Mouse (Mus musculus) hematopoietic stem cell, adult 5-6 weeks (primary cell): Measurements from ENCODE around the gene Mettl6. TPM values are rescaled to one million over a fixed set of nuclear protein-coding genes. Genes with fewer than 3 reads are reported as not detected.
"Not testable (repeated sequence)": the region's sequence is repeated elsewhere in the genome, so short reads cannot be mapped to it uniquely, and the experiment has no call there.

Source experiments
- ATAC-seq, 2 experiments: fragments of 125-278 bp in 1 of 2; replicated peaks in 1 of 2; 2 replicates each; pipeline ENCODE4 v1.8.0; 2016 to 2017; ENCODE audit warnings: inconsistent platforms in 2 of 2, mild to moderate bottlenecking in 2 of 2, moderate number of reproducible peaks in 2 of 2, low read depth in 1 of 2, moderate TSS enrichment in 1 of 2; ENCODE audit not compliant: low FRiP score in 2 of 2, poor library complexity in 2 of 2, severe bottlenecking in 2 of 2, insufficient read depth in 1 of 2, low TSS enrichment in 1 of 2
- total RNA-seq: library from RNA; stranded (forward); fragments of 172-1452, 232-1000 nt; gene quantifications from 2 replicates; pipeline ENCODE4 v1.2.3, GENCODE M21; 2017

The Mettl6 gene
- total RNA-seq, 1 experiment from 2014 or later: 49.8 TPM

DNA sequence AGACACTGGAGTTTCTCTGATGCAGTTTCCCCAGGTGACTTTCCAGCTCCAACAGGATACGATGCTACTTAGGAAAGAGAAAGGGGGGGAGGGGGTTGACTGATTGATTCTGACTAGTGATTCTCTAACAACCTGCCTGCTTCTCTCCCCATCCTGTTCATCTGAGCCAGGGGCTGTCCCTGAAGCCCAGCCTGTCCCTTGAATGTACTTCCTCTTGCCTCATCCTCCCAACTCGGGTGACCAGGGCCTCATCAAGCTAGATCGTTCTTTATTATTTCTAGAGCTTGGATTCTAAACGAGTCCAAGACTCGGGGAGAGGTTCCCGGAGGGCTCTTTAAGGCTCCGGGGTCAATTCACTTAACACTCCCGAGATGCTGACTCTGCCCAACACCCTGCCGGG is 939 bp downstream of the Mettl6 start:
- ATAC-seq: no peak

- ATAC-seq: no peak
Observed at GRCm38 (mm10) chr14:31488055-31488454, 6.8 kb downstream of the Mettl6 start.

GRCm38 (mm10) chr14:31486465-31486864 is 8.4 kb downstream of the Mettl6 start:
- no peak for ATAC-seq

DNA sequence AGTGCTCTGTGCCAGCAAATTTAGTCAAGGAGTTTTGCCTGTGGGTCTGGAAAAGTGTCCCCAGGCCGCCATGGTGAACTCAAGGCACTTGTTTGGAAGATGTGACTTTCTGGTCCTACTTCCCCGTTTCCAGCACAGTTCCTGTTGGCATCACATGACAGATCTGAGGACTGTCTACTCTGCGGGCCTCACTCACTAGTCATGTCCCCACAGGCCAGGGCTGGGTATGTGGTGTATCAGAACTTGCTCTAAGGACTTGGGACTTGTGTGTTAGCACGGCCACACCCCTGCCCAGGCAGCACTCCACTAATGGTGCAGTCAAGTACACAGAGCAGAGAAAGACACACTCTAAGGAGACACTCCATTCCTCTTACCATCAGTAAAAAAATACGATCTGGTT is 12.4 kb downstream of the Mettl6 start:
- no peak for ATAC-seq

- ATAC-seq: no peak
Observed at GRCm38 (mm10) chr14:31473297-31473696, 21.5 kb downstream of the Mettl6 start.

- peak; percentile 25 to 42 for ATAC-seq
Observed at GRCm38 (mm10) chr14:31472451-31473061, 22.3 kb downstream of the Mettl6 start.

- no peak for ATAC-seq
Observed at GRCm38 (mm10) chr14:31469711-31470110, 25.1 kb downstream of the Mettl6 start.

DNA sequence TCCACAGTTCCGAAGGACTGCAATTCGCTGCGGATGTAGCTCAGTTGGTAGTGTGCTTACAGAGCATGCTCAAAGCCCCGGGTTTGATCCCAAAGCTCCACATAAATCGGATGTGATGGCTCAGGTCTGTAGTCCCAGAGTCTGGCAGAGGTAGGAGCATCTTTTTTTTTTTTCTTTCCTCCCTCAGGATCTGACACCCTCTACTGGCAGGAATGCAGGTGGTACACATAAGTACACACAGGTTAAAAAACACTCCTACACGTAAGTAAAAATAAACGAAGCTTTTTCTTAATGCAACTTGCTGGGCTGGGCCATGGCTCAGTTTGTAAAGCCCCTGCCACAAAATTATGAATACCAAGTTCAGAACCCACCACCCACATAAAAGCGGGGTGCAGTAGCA is 30.7 kb downstream of the Mettl6 start:
- ATAC-seq: no peak

DNA sequence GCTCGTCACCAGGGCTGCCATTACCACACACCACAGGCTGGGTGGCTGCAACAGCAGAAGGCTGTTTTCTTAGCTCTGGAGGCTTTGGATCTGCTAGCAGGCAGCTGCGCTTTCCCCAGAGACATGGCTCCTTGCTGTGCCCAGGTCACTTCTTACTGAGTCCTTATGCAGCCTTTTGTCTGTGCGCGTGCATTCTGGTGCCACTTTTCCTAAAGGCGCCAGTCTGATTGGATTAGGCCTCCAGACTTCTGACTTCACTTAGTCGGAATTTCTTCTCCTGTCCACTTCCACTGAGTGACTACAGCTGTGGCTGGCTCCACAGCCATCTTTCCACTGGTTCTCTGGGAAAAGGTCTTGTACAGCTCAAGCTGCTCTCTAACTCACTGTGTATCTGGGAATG is 32.0 kb downstream of the Mettl6 start:
- ATAC-seq: no peak

GRCm38 (mm10) chr14:31462226-31462625 is 32.6 kb downstream of the Mettl6 start:
- not testable (repeated sequence) for ATAC-seq

DNA sequence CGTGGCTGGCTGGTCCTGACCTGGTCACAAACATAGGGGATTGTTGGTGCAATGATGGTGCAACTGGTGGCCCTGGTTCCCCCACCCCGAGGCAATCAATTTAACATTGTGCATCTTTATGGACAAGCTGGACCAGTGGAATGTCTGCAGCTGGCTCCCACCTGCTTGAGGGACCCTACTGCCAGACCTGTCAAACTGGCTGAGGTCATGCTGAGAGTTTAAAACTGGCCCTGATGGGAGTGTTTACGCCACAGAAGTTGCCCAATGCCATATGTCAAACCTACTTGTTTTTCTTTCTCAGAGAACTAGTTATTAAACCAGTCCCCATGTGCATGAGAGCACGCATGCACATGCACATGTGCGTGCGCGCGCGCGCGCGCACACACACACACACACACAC is 36.8 kb downstream of the Mettl6 start:
- ATAC-seq: no peak

- no peak for ATAC-seq
Observed at GRCm38 (mm10) chr14:31456064-31456721, 38.6 kb downstream of the Mettl6 start.

GRCm38 (mm10) chr14:31454849-31455566 is 39.8 kb downstream of the Mettl6 start:
- no peak for ATAC-seq

GRCm38 (mm10) chr14:31453946-31454345 is 40.9 kb downstream of the Mettl6 start:
- ATAC-seq: not testable (repeated sequence)

- no peak for ATAC-seq
Observed at GRCm38 (mm10) chr14:31448994-31449393, 45.8 kb downstream of the Mettl6 start.

DNA sequence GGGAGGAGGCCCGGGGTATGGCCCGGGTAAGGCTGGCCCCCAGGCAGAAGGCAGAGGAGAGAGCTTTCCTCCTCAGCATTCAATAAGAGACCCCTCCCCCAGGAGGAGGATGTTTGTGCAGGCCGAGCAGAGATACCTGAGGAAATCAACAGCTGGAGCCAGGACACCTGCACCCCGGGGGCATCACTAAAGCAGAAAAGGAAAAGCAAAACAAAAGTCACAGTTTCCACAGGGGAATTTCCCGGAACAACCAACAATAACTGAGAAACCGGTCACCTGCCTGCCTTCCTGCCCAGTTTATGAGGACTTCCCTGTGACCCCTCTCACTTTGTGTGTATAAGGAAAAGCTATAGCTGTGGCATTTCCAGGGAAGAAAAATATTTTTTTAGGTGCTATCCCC is 51.2 kb downstream of the Mettl6 start:
- no peak for ATAC-seq

- 0 out of 4 replicates have a peak, but pooled peaks of 1 of the 2 experiments have one; percentile 38 for ATAC-seq
Observed at GRCm38 (mm10) chr14:31440725-31441124, 54.1 kb downstream of the Mettl6 start.

DNA sequence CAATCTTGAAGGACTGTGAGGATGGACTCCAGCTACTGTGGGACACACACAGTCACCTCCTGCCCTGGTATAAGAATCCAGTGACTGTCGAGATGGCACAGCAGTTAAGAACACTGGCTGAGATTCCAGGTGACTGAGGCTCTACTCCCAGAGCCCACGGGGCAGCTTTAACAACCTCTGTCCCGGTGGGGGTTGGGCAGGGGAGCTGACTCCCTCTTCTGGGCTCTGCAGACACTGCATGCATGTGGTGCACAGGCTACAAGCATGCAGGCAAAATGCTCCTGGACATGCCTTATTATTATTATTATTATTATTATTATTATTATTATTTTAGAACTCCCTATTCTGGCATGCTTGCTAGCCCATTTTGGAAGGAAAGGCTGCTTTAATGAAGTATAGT is 54.6 kb downstream of the Mettl6 start:
- ATAC-seq: no peak
